Mouse (Mus musculus) hindbrain, embryonic 14.5 days (tissue): Measurements from ENCODE around the gene Tekt2. TPM values are rescaled to one million over a fixed set of nuclear protein-coding genes. Genes with fewer than 3 reads are reported as not detected.
A peak's percentile ranks its signal among the peaks of the same experiment; 100 is the strongest.

ENCODE experiments used
- ATAC-seq: fragments of 200-750 bp; cut with Nextera tagmentation; 2 replicates; pipeline ENCODE4 v1.8.0; 2017; ENCODE audit warnings: moderate number of reproducible peaks, mild to moderate bottlenecking, moderate TSS enrichment, moderate library complexity; ENCODE audit not compliant: low FRiP score
- DNase-seq: peaks from one replicate; pipeline ENCODE4 v3.0.0-alpha.2; 2015; ENCODE audit warnings: low spot score
- H3K27ac ChIP-seq: fragments of 300-500 bp; sonication (generic); 2 replicates; pipeline ENCODE4 v1.5.1; 2014; ENCODE audit warnings: mild to moderate bottlenecking, moderate library complexity
- H3K27me3 ChIP-seq: fragments of 300-500 bp; sonication (generic); 2 replicates; pipeline ENCODE4 v1.6.1; 2014; ENCODE audit warnings: mild to moderate bottlenecking, low read length, mixed read lengths; ENCODE audit not compliant: control insufficient read depth, insufficient read depth
- H3K36me3 ChIP-seq: fragments of 300-500 bp; sonication (generic); replicated peaks from 2 replicates; pipeline ENCODE4 v1.6.1; 2014; ENCODE audit not compliant: control insufficient read depth, insufficient read depth
- H3K4me1 ChIP-seq: fragments of 300-500 bp; sonication (generic); replicated peaks from 2 replicates; pipeline ENCODE4 v1.6.1; 2014; ENCODE audit warnings: antibody characterized with exemption, low read length, mixed read lengths; ENCODE audit not compliant: control insufficient read depth, insufficient read depth
- H3K4me2 ChIP-seq: fragments of 300-500 bp; sonication (generic); replicated peaks from 2 replicates; pipeline ENCODE4 v1.6.1; 2014; ENCODE audit warnings: mild to moderate bottlenecking, moderate library complexity
- H3K4me3 ChIP-seq: fragments of 300-500 bp; sonication (generic); replicated peaks from 2 replicates; pipeline ENCODE4 v1.5.1; 2014; ENCODE audit warnings: mild to moderate bottlenecking, low read length
- H3K9ac ChIP-seq: fragments of 300-500 bp; sonication (generic); 2 replicates; pipeline ENCODE4 v1.6.1; 2014
- H3K9me3 ChIP-seq: fragments of 300-500 bp; sonication (generic); 2 replicates; pipeline ENCODE4 v1.6.1; 2016; ENCODE audit warnings: low read length; ENCODE audit not compliant: control insufficient read depth
- WGBS: fragments of 180-500 bp; shearing (Covaris S2); extraction: QIAGEN DNeasy Blood & Tissue Kit; methylation state at CpG from one replicate; pipeline ENCODE4 v1.1.7; 2014; 5-methylcytosine and 5-hydroxymethylcytosine counted together
- polyA plus RNA-seq: library from polyadenylated mRNA; unstranded; fragments of >200 nt; fragmentation: Nextera tagmentation; extraction: Ambion mirVana; gene quantifications from 2 replicates; pipeline ENCODE4 v1.2.1, GENCODE M21; 2014

Tekt2 gene
- polyA plus RNA-seq, 1 experiment from 2014 or later, result 7.2 TPM

- Histone ChIP-seq H3K9me3 (no peaks in the 10 kb centered on the region), H3K9ac (no peak overlapping the region), H3K4me2 (no peak overlapping the region), H3K27me3 (peaks cover 30% of the 10 kb centered on the region), H3K4me3 (no peak overlapping the region), H3K27ac (no peak overlapping the region), H3K36me3 (no peaks in the 10 kb centered on the region), H3K4me1 (peaks cover 5% of the 10 kb centered on the region; the same call in 1 of the 2 replicates)
- WGBS, result 89% methylated on average over 8 of the region's 8 CpGs
- no peak for DNase-seq
- no peak for ATAC-seq
Observed at GRCm38 (mm10) chr4:126283582-126283981, 41.9 kb downstream of the Tekt2 start.

GRCm38 (mm10) chr4:126281706-126282105 is 43.8 kb downstream of the Tekt2 start:
- H3K4me1 ChIP-seq, result peaks cover 2% of the 10 kb centered on the region; the same call in 1 of the 2 replicates
- ATAC-seq (no peak), DNase-seq (no peak)
- H3K9me3 ChIP-seq, result no peaks in the 10 kb centered on the region
- H3K27me3 ChIP-seq, result peaks cover 12% of the 10 kb centered on the region
- no peak overlapping the region for H3K4me2 ChIP-seq
- no peak overlapping the region for H3K9ac ChIP-seq
- H3K27ac ChIP-seq, result no peak overlapping the region
- WGBS, result 61% methylated on average over 9 of the region's 9 CpGs
- H3K36me3 ChIP-seq, result no peaks in the 10 kb centered on the region
- H3K4me3 ChIP-seq, result no peak overlapping the region

DNA sequence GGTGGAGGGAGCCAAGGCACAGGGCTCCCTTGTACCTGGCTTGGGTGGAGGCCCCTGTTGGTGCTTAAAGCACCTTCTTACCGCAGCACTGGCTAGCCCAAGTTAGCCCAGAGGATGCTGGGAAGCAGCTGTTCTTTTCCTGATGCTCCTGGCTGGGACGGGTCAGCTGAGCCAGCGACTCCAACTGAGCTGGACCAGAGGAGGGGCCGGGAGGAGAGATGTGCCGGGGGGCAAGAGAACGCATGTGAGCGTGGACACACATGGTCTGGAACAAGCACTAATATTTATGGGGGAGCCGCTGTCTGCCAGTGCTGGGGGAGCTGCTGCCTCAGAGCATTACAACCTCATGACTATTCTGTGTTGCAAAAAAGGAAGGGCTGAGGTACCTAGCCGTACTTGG is 46.5 kb downstream of the Tekt2 start:
- Histone ChIP-seq H3K9me3 (no peaks in the 10 kb centered on the region), H3K4me2 (no peak overlapping the region), H3K4me1 (no peaks in the 10 kb centered on the region), H3K27ac (no peak overlapping the region), H3K9ac (no peak overlapping the region), H3K27me3 (no peaks in the 10 kb centered on the region), H3K4me3 (no peak overlapping the region), H3K36me3 (peaks cover 19% of the 10 kb centered on the region)
- DNase-seq, result no peak
- WGBS, result 55% methylated on average over 9 of the region's 9 CpGs
- ATAC-seq, result no peak

GRCm38 (mm10) chr4:126278565-126278915 is 46.9 kb downstream of the Tekt2 start:
- Histone ChIP-seq H3K27me3 (no peaks in the 10 kb centered on the region), H3K36me3 (peaks cover 23% of the 10 kb centered on the region), H3K4me2 (no peak overlapping the region), H3K4me3 (no peak overlapping the region), H3K9me3 (no peaks in the 10 kb centered on the region), H3K4me1 (no peaks in the 10 kb centered on the region), H3K9ac (no peak overlapping the region), H3K27ac (no peak overlapping the region)
- 36% methylated on average over 9 of the region's 9 CpGs for WGBS
- no peak for DNase-seq
- ATAC-seq, result no peak

GRCm38 (mm10) chr4:126277906-126278564 is 47.5 kb downstream of the Tekt2 start:
- ATAC-seq (peak; percentile 48; the same call in 1 of the 2 replicates), DNase-seq (peak; percentile 72)
- Histone ChIP-seq H3K4me3 (no peak overlapping the region), H3K4me1 (no peaks in the 10 kb centered on the region), H3K4me2 (peak overlapping the region; percentile 22; the same call in 1 of the 2 replicates), H3K36me3 (peaks cover 29% of the 10 kb centered on the region), H3K9ac (no peak overlapping the region), H3K27ac (no peak overlapping the region), H3K27me3 (no peaks in the 10 kb centered on the region), H3K9me3 (no peaks in the 10 kb centered on the region)
- 11% methylated on average over 13 of the region's 13 CpGs for WGBS

GRCm38 (mm10) chr4:126275681-126276131 is 49.8 kb downstream of the Tekt2 start:
- no peak for DNase-seq

DNA sequence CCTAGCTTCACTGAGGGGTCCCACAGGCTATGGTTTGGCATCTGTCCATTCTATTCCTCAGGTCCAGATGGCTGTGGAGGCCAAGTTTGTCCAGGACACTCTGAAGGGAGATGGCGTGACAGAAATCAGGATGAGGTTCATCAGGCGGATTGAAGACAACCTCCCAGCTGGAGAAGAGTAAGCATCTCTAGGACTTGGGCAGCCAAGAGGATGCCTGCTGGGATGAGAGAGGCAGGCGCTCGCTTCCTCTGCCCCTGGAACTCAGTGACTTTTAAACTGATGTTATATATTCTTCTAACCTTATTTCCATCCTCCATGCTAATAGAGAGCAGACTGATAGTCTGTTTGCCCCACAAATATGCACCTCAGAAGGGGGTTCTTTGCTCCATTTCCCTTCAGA is 50.4 kb downstream of the Tekt2 start:
- Histone ChIP-seq H3K27ac (no peak overlapping the region), H3K9me3 (no peaks in the 10 kb centered on the region), H3K4me1 (no peaks in the 10 kb centered on the region), H3K4me3 (no peak overlapping the region), H3K4me2 (no peak overlapping the region), H3K9ac (no peak overlapping the region), H3K27me3 (no peaks in the 10 kb centered on the region), H3K36me3 (peaks cover 32% of the 10 kb centered on the region)
- ATAC-seq, result no peak
- DNase-seq, result no peak
- 84% methylated on average over 4 of the region's 4 CpGs for WGBS

More at GRCm38 (mm10) chr4:126275681-126276131, 49.8 kb downstream of the Tekt2 start:
- Histone ChIP-seq H3K27ac (no peak overlapping the region), H3K4me3 (no peak overlapping the region), H3K4me1 (no peaks in the 10 kb centered on the region), H3K9ac (no peak overlapping the region), H3K36me3 (peaks cover 32% of the 10 kb centered on the region), H3K27me3 (no peaks in the 10 kb centered on the region), H3K9me3 (no peaks in the 10 kb centered on the region), H3K4me2 (no peak overlapping the region)
- no peak for ATAC-seq
- WGBS, result 86% methylated on average over 13 of the region's 13 CpGs

DNA sequence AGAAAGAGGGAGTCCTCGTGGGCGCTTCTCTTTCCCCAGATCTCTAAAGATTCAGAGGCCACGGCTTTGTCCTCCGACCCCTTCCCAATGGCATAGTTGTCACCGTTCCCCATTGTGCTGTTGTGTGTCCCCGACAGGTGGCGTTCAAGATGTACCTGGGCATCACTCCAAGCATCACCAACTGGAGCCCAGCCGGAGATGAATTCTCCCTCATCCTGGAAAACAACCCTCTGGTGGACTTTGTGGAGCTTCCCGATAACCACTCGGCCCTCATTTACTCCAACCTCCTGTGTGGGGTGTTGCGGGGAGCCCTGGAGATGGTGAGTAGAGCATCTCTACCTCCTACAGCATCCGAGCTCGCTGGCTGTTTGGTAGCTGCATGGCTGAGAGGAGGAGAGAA is 51.7 kb downstream of the Tekt2 start:
- H3K27ac ChIP-seq, result no peak overlapping the region
- no peak for ATAC-seq
- DNase-seq, result no peak
- no peak overlapping the region for H3K4me3 ChIP-seq
- H3K27me3 ChIP-seq, result no peaks in the 10 kb centered on the region
- no peak overlapping the region for H3K9ac ChIP-seq
- WGBS, result 80% methylated on average over 13 of the region's 13 CpGs
- H3K4me2 ChIP-seq, result no peak overlapping the region
- no peaks in the 10 kb centered on the region for H3K4me1 ChIP-seq
- H3K36me3 ChIP-seq, result peaks cover 32% of the 10 kb centered on the region
- no peaks in the 10 kb centered on the region for H3K9me3 ChIP-seq
